Mouse (Mus musculus): Measurements from ENCODE around the gene Tgds.
A peak's percentile ranks its signal among the peaks of the same experiment; 100 is the strongest.

GRCm38 (mm10) chr14:118157146-118157545, 24.6 kb upstream of the Tgds start:
- TF ChIP-seq CTCF (IDR thresholded peaks at IDR 0.05; ENCODE audit: low read depth, low read length) (peak; percentile 98), TAL1 (conservative IDR thresholded peaks at IDR 0.05; ENCODE audit: low read depth, low read length) (no peak)
